Mouse (Mus musculus) erythroblast, embryonic 14.5 days (primary cell): ENCODE results near the gene Myh9.

Experiments used
- GATA1 ChIP-seq: IDR thresholded peaks from 2 replicates; pipeline ENCODE4 v1.6.1; 2012; ENCODE audit warnings: low read length, inconsistent platforms, mixed read lengths
- TAL1 ChIP-seq: IDR thresholded peaks from 3 replicates; pipeline ENCODE4 v1.6.1; 2012; ENCODE audit warnings: low read length, inconsistent platforms, mixed read lengths

DNA sequence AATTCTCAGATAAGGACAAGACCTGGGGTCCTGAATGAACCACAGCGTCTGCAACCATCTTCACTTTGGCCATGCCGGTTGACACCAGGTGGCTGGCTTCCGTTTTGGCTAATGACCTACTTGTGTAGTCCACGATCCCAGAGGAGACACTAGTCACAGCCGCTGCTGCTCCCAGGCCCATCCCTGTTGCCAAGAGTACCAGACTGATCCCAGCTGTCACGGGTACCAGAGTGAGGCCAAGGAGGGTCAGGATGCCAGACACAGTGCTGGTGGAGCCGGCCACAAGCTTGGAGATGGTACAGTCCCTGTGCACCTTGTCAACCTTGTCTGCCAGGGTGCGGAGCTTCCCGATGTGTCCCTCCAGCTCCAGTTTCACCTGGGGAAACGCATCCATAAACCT, 92.3 kb downstream of the Myh9 start:
- TF ChIP-seq TAL1, result no peak
- TF ChIP-seq GATA1, result no peak
